Mouse (Mus musculus) granulocyte monocyte progenitor cell, adult 5-6 weeks (primary cell): ENCODE measurements around the gene Gm8857. TPM values are rescaled to one million over a fixed set of nuclear protein-coding genes. Genes with fewer than 3 reads are reported as not detected.
"Not testable (repeated sequence)": the region's sequence is repeated elsewhere in the genome, so short reads cannot be mapped to it uniquely, and the experiment has no call there.

Experiments
- ATAC-seq: replicated peaks from 2 replicates; pipeline ENCODE4 v1.8.0; 2016; ENCODE audit warnings: mild to moderate bottlenecking, moderate TSS enrichment, inconsistent platforms; ENCODE audit not compliant: poor library complexity, severe bottlenecking
- total RNA-seq, 2 experiments: library from RNA; stranded (forward) in 1 of 2; stranded (reverse) in 1 of 2; fragments of 200-712, 200-1000 nt in 1 of 2; fragments of >200 nt in 1 of 2; fragmentation: Nextera tagmentation in 1 of 2; gene quantifications; 2 replicates each; pipeline ENCODE4 v1.2.3; 2014 to 2017

Gene Gm8857
- not detected in 2 replicates for total RNA-seq (2014; fragmentation: Nextera tagmentation)
- not detected in 2 replicates for total RNA-seq (2017)

DNA sequence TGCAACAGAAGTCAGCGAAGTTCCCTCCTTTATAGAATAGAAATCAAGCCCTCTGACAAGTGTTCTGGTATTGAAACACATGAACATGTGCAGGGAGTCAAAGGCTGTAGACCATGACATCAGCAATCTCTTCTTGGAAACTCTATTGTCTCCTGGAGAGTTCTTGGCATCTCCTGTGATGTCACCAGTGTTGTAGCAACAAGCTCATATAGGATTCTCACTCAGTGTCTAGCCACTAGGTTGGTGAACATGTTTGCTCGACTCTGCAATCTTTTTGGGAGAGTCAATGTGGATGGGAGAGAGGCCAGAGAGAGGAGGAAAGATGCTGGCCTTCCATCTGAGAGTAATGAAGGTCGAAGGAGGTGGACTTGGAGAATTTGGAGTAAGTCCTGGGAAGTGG lies at the start of gene Gm8857, which contains the start of gene Gm8871:
Gene Gm8857 (plus strand): TSS at position 303 of the 400 bp plus-strand sequence.
Gene Gm8871 (plus strand): TSS at position 301 of the 400 bp plus-strand sequence.
- ATAC-seq, result not testable (repeated sequence)

GRCm38 (mm10) chr5:10953512-10953911 lies 5.9 kb downstream of the Gm8857 start:
- not testable (repeated sequence) for ATAC-seq

DNA sequence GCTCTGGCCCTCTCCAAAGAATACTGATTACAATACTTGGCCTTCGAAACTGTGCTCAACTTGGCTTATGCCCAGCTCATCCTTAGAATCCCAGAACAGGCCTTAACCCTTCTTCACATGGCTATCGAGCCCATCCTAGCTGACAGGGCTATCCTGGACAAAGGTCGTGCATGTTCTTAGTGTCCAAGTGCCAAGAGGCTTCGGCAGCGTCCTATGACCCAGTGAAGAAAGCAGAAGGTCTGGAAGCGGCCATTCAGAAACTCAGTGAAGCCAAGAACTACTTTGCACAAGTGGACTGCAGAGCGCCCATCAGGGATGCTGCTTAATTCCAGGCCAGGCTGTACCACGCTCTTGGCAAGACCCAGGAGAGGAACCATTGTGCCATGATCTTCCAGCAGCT lies 10.4 kb downstream of the Gm8857 start:
- ATAC-seq, result not testable (repeated sequence)

Other genes with a start within 250 kb of the Gm8857 start
- not detected in 2 replicates for gene Gm8871, start within 50 bp of the Gm8857 start, total RNA-seq (2014; fragmentation: Nextera tagmentation)
- not detected in 2 replicates for gene Gm8871, start within 50 bp of the Gm8857 start, total RNA-seq (2017)
- gene Gm8879, start 179.8 kb downstream of the Gm8857 start, total RNA-seq (2014; fragmentation: Nextera tagmentation), result not detected in 2 replicates
- gene Gm8879, start 179.8 kb downstream of the Gm8857 start, total RNA-seq (2017), result not detected in 2 replicates
- gene Gm5861, start 235.3 kb downstream of the Gm8857 start, total RNA-seq (2014; fragmentation: Nextera tagmentation), result not detected in 2 replicates
- not detected in 2 replicates for gene Gm5861, start 235.3 kb downstream of the Gm8857 start, total RNA-seq (2017)